Mouse (Mus musculus) embryonic facial prominence, embryonic 14.5 days (tissue): Measurements from ENCODE around the gene Tra2a. TPM values are rescaled to one million over a fixed set of nuclear protein-coding genes. Genes with fewer than 3 reads are reported as not detected.

Source experiments
- polyA plus RNA-seq: library from polyadenylated mRNA; unstranded; fragments of >200 nt; fragmentation: Nextera tagmentation; extraction: Ambion mirVana; gene quantifications from 2 replicates; pipeline ENCODE4 v1.2.1, GENCODE M21; 2014

Gene Tra2a
- polyA plus RNA-seq, 1 experiment from 2014 or later = 40.6 TPM

Other genes starting within 250 kb of the Tra2a start
- 1.2 and 1.6 TPM in 2 replicates for gene Gpnmb, start 227.5 kb downstream of the Tra2a start, polyA plus RNA-seq
- 69.8 and 72.1 TPM in 2 replicates for gene Malsu1, start 190.2 kb downstream of the Tra2a start, polyA plus RNA-seq
- gene Igf2bp3, start 49.1 kb downstream of the Tra2a start, polyA plus RNA-seq = 49.4 and 61.6 TPM in 2 replicates
- 10.9 and 12.5 TPM in 2 replicates for gene Ccdc126, start 55.2 kb upstream of the Tra2a start, polyA plus RNA-seq
- gene Fam221a, start 103.7 kb upstream of the Tra2a start, polyA plus RNA-seq = 7.2 and 10.2 TPM in 2 replicates
- gene Stk31, start 131.6 kb upstream of the Tra2a start, polyA plus RNA-seq = 0.41 TPM in 1 of 2 replicates, not detected in the other